Mouse (Mus musculus) spleen, postnatal 4 days (tissue): ENCODE data around the gene C2cd4d.

ENCODE experiments used
- DNase-seq, 2 experiments: peaks; one replicate each; pipeline ENCODE4 v3.0.0; 2022; ENCODE audit warnings: low spot score in 2 of 2

The C2cd4d gene

DNA sequence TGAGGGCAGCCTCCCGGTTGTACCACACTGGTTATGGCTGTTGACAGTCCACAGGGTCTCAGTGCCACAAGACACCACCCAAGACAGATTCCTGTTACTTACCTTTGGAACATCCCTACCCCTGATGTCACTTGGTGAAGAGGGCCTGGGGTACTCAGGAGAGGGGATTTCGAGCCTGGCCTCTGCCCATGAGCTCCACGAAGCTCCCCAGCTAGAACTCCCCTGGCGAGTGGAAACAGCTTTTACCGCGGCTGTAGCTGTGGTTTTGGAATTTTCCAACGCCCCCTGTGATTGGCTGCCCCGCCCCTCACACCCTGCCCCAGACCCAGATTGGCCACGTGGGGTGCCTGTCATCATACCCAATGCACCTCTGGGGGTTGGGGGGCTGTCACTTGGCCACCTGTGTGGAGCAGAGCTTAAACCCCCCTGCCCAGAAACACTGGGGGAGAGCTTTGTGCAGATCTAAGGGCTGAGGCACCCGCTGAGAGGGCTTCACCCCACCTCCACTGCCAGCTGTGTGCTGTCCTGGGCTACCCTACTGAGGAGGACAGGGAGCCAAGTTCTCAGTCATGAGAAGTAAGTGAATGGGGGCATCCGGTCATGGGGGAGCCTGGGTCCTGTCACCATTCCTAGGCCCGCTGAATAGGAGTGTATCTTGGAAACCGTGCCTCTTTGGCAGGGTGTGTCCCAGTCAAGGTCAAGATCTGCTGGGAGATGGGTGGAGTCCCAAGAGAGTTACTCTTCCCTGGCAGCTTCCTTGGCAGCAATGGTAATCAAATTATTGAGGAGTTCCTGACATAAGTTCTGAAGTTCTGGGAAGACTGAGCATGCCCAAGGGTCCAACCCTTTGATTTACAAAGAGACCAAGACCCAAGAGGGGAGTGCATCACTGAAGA, 15.0 kb downstream of the C2cd4d start:
- DNase-seq: no peak

- no peak for DNase-seq
These were observed 17.7 kb downstream of the C2cd4d start for GRCm38 (mm10) chr3:94379831-94380510.

DNA sequence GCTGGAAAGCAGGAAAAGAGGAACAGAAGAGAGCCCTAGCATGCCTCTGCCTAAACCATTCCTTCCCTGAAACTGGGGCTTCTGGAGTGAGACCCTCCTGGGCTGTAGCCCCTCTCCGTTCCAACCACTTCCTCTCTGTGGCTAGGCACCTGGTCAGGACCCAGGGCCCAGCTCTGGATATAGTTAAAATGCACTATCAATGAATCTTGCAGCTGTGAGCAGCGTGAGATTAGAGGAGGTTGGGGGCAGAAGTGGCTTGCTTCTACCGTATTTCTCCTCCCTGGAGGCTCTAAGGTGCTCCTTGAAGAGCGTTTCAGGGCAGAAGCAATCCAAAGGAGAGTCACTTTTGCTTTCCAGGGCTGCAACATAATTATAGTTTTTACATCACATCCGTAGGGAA, 20.1 kb downstream of the C2cd4d start:
- no peak for DNase-seq

GRCm38 (mm10) chr3:94383476-94383875, 21.2 kb downstream of the C2cd4d start:
- no peak for DNase-seq

DNA sequence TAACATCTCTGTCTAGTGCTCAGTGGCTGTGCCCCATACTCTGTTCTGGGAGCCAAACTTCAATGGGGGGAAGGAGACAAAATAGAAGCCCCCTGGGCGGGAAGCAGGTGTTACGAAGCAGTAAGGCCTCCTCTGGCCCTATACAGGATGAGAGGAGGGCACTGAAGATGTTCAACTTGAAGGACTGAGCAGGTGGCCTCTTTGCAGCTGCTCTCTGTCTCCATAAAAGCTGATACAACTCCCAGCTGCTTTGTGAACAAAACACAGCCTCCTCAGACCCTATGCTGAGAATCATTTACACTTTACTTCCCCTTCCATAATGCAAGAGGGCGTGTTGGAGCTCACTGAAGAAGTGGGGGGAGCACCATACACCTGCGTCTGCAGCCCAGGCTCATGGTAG, 24.4 kb downstream of the C2cd4d start:
- DNase-seq: no peak

DNA sequence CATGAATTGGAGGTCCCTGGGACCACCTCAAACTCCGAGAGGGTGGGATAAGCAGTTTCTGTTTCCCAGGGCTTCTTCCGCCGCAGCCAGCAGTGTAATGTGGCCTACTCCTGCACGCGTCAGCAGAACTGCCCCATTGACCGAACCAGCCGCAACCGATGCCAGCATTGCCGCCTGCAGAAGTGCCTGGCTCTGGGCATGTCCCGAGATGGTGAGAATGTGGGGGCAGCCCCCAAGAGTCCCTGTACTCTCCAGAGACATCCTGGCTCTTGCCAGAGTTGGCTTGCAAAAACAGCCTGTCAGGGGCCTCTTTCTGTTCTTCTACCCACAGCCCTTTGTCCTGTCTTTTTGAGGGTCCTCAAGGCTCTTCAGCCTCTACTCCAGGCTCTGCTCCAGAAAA, 25.2 kb downstream of the C2cd4d start:
- no peak for DNase-seq

DNA sequence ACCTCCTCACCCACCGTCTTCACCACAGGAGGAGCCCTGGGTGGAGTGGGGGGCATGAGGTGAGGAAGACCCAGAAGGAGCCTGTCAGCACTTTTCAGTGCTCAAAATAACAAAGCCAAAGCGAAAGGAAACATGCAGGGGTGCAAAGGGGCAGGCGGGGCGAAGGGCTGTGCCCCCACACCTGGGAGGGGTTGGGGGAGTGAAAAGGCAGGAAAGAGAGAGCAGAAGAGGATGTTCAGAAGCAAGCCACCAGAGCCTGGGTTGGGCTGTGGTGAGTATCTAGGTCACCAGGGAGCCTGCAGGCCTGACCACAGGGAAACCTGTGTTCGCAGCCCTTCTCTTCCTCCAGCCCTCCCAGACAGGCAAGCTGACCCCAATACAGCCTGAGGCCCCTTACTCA, 25.8 kb downstream of the C2cd4d start:
- DNase-seq: no peak

DNA sequence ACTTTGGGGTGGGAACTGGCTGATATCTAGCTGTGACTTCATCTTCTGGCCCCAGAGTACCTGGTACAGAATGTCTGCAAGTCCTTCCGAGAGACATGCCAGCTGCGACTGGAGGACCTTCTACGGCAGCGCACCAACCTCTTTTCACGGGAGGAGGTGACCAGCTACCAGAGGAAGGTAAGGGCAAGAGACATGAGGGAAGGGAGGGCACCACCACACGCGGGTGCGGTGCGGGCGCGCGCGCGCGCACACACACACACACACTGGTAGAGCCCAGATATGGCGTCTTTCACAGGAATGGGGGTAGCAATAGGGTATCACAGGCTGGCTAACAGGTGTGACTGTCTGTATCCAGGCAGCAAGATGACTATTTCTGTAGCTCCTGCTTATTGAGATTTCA, 27.2 kb downstream of the C2cd4d start:
- no peak for DNase-seq

DNA sequence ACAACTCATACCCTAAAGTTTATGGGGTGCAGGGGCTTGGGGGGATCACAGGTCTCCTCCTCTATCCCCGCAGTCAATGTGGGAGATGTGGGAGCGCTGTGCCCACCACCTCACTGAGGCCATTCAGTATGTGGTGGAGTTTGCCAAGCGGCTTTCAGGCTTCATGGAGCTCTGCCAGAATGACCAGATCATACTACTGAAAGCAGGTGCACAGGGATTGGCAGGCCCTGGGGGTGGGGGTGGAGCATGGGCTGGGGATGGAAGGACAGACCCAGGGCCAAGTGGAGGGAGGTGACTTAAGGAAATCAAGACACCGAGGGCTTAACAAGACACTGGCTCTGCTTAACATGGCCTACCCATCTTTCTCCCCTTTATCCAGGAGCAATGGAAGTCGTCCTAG, 28.8 kb downstream of the C2cd4d start:
- no peak for DNase-seq

GRCm38 (mm10) chr3:94392128-94392527, 29.9 kb downstream of the C2cd4d start:
- no peak for DNase-seq

- DNase-seq: no peak
These were observed 30.8 kb downstream of the C2cd4d start for GRCm38 (mm10) chr3:94393049-94393448.

DNA sequence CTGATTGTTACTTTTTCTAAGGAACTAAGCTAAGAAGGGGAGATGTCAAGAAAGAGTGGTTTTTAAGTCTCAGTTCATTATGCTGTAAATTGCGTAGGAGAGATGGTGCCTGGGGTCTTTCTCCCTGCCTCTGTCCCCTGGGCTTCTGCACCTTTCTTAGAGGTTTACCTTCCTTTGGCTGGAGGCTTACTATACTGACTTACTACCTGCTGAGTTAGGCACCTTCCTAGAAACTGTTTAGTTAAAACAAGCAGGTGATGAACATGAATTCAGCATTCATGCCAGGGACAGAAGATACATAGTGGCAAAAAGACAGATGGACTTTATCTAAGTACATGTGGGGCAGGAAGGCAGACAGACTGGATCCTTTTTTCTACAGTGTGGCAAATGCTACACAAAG, 34.1 kb downstream of the C2cd4d start:
- DNase-seq: no peak

DNA sequence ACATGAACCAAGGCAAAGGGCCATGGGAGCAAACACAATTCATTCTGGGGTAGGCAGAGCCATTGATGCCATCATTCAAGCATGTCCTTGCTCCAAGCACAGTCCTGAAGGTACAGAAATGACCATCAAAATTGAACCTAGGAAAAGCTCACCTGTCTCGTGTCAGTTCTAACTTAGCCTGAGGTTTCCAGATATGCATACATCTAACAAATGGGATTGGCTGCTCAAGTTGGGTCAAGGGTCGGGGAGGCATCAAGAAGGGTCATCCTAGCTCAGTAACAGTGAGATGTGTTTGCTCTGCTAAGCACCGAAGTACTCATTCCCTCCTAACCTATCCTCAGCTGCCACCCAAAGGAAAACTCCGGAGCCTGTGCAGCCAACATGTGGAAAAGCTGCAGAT, 34.6 kb downstream of the C2cd4d start:
- DNase-seq: no peak

DNA sequence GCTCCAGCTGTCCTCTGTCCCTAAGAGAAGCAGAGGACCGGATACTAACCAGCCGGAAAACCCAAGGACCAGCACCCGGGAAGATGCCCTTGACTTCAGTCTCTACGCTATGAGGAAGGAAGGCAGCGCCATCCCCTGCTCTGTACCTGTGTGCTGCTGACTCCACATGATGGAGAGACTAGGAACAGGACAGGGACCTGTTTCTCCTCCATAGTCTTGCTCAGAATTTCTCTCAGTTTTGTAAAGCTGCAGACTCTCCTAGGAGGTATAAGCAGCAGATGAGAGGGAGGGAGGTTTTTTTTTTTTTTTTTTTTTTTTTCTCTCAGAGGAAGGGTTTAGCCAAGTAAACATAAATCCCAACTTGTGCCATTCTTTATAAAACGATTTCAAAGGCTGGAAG, 36.0 kb downstream of the C2cd4d start, which contains the start of gene Lingo4:
Gene Lingo4, plus strand, starts transcription at position 301 of the 400 bp plus-strand sequence.
- DNase-seq: no peak

DNA sequence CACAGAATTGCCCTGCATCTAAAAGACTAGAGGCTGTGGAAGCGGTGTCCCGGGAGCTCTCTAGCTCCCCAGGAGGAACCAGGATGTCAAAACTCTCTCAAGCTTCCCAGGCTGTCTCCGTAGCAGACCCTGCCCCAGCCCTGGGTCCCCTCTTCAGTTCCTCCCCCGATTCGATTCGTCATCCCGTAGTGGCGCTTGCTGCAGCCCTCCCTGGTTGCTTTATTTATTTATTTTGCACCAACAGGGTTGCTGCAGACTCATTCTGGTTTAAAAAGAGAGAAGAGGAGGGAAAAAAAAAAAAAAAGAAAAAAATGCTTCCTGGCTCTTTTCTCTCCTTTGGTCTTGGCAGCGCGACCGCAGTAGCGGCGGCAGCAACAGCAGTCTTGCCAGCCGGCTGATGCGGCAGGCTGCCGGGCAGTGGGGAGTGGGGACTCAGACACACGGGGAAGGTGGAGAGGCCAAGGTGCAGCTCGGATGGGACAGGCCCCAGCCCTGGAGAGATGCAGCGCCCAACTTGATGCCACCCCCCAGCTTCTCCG, 36.8 kb downstream of the C2cd4d start:
- DNase-seq: no peak

DNA sequence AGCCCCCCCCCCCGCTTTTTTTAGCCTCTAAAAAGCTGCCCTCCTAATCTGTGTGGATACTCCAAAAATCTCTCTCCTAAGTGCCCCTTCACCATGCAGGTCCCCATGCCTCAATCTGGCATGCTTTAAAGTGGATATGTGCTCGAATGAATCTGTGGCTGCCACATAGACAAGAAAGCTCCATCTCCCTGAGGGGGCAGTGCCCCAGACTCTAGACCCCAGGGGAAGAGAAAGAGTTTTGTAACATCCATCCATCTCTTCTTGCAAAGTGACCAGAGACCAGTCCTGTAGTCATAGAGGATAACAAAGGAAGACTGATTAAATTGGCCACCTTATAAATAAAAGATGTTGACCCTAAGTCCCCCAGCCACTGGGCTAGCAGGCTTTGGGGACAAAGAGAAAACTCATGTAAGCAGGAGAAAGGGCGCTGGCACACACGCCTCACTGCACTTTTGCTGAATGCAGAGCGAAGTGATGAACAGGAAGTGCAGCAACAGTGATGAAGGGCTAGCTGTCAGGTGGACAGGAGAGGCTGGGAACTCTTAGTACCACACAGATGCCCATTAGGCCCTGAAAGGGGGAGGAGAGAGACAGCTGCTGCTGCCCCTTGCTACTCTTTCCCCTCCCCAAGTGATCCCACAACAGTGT, 37.5 kb downstream of the C2cd4d start:
- DNase-seq: no peak

DNA sequence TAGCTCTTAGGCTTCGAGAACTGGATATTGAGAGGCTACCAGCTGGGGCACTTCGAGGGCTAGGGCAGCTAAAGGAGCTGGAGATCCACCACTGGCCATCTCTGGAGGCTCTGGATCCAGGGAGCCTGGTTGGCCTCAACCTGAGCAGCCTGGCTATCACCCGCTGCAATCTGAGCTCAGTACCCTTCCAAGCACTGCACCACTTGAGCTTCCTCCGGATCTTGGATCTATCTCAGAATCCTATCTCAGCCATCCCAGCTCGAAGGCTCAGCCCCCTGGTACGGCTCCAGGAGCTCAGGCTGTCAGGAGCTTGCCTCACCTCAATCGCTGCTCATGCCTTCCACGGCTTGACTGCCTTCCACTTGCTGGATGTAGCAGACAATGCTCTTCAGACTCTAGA, 40.2 kb downstream of the C2cd4d start:
- DNase-seq: no peak

DNA sequence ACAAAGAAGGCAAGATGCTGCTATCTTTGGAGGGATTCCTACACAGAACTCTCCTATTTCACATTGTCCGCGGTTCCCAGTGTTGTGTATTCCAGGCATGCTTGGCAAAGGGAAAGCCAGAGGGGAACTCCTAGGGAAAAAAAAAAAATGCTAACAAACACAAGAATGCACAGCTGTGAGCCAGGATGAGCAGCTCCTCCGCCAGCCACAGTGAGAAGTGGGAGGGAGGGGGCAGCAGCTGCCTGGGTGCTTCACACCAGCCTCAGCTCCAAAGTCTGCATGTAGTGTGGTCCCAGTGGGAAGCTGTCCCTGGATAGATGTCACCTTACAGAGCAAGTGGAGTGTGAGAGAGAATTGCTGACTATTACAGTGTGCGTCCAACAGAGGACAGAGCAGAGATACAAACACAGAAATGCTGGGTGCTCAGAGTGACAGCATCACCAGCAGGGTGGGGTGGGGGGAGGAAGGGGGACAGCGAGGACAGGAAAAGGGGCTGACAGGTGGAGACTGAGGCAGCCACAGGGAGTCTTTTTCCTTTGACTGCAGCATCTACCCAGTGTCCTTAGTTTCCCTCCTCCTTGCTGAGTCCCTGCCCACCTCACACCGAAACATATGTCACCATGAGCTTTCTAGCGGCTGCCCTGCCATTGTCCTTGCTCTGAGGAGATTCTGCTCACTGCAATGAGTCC, 42.3 kb downstream of the C2cd4d start:
- DNase-seq: no peak

DNA sequence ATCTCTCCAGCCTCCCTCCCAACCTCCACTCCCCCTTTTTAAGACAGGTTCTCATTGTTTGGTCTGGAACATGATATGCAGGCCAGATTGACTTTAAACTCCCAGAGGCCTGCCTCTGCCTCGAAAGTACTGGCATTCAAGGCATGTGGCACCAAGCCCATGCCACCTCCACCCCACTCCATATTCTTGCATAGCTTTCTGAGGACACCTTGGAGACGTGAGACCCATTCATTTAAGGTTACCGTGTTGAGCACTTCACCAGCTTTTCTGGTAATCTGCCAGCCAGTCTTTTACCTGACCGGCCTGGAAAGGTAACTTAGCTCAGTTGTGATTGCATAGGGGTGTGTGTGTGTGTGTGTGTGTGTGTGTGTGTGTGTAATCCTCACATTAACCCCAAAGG, 43.3 kb downstream of the C2cd4d start:
- no peak for DNase-seq

DNA sequence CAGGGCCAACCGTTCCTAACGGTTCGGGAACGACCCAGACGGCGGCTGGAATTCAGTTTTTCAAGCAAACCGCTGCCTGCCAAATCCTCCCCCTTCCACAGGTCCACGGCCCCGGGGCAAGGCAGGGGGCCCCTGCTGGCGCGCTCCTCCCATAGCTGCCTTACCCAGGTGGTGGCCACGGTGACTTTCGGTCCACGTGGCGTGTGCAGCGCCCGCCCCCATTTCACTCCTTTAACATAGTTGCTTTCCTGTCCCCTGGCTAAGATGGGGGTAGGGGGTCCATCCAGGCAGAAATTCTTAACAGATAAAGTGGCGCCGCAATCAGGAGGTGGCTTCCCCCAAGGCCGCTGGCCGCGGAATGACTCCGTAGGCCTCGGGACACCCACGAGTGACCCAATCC, 50.3 kb downstream of the C2cd4d start:
- no peak for DNase-seq

DNA sequence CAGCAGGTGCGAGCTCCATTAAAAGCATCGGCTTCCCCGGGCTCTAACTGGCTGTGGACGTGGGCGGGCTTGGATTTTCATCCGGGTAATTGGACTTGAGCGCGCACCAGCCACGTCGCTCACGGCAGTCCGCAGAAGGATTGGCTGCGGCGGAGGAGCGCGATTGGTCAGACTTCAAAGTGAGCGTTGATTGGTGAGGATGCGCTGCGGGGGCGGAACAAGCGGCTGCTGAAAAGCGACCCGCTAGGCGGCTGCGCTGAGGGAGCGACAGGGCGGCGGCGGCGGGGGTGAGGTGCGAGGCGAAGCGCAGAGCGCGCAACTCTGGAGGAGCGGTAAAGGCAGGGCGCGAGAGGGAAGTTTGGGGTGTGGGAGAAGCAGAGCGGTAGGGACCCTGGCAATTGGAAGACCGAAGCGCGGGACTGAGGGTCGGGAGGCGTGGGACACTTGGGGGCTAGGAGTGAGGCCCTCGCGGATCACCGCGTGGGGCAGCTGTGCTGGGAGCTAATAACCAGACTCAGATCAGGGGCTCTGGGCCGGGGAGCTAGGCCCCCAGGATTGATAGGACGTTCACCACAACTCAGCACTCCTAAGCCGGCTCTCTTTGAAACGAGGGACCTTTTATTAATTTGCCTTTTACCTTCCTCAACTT, 50.9 kb downstream of the C2cd4d start, which contains the start of gene Tdrkh:
Gene Tdrkh, plus strand, starts transcription at position 243 of the 649 bp plus-strand sequence.
- peak; percentile 83 to 90 for DNase-seq
